Mouse (Mus musculus) right cerebral cortex, postnatal 25 days (tissue): ENCODE measurements around the gene Tpra1.

Experiments
- DNase-seq: peaks from one replicate; pipeline ENCODE4 v3.0.0; 2022

Tpra1 gene

GRCm38 (mm10) chr6:88929451-88929850 lies 27.4 kb downstream of the Tpra1 start:
- DNase-seq, result no peak

- no peak for DNase-seq
Observed at GRCm38 (mm10) chr6:88930049-88930448, 28.0 kb downstream of the Tpra1 start.

- DNase-seq, result no peak
Observed at GRCm38 (mm10) chr6:88931449-88931848, 29.4 kb downstream of the Tpra1 start.

- DNase-seq, result no peak
Observed at GRCm38 (mm10) chr6:88934132-88934531, 32.1 kb downstream of the Tpra1 start.

- DNase-seq, result peak; percentile 60
Observed at GRCm38 (mm10) chr6:88934816-88935215, 32.8 kb downstream of the Tpra1 start.

- DNase-seq, result no peak
Observed at GRCm38 (mm10) chr6:88935735-88936276, 33.8 kb downstream of the Tpra1 start.

GRCm38 (mm10) chr6:88936342-88937213 lies 34.5 kb downstream of the Tpra1 start:
- DNase-seq, result no peak

GRCm38 (mm10) chr6:88937214-88937549 lies 35.1 kb downstream of the Tpra1 start:
- DNase-seq, result no peak

GRCm38 (mm10) chr6:88937971-88938663 lies 36.1 kb downstream of the Tpra1 start:
- DNase-seq, result no peak

- no peak for DNase-seq
Observed at GRCm38 (mm10) chr6:88938664-88939055, 36.6 kb downstream of the Tpra1 start.

- peak; percentile 61 for DNase-seq
Observed at GRCm38 (mm10) chr6:88939281-88940089, 37.4 kb downstream of the Tpra1 start.

- DNase-seq, result no peak
Observed at GRCm38 (mm10) chr6:88940090-88940916, 38.3 kb downstream of the Tpra1 start.

- no peak for DNase-seq
Observed at GRCm38 (mm10) chr6:88941628-88942027, 39.6 kb downstream of the Tpra1 start.

- peak; percentile 28 for DNase-seq
Observed at GRCm38 (mm10) chr6:88942595-88942994, 40.5 kb downstream of the Tpra1 start.

GRCm38 (mm10) chr6:88943666-88944065 lies 41.6 kb downstream of the Tpra1 start:
- no peak for DNase-seq

GRCm38 (mm10) chr6:88946442-88946841 lies 44.4 kb downstream of the Tpra1 start:
- DNase-seq, result no peak

- no peak for DNase-seq
Observed at GRCm38 (mm10) chr6:88947771-88948170, 45.7 kb downstream of the Tpra1 start.

- DNase-seq, result no peak
Observed at GRCm38 (mm10) chr6:88956725-88957124, 54.7 kb downstream of the Tpra1 start.

- DNase-seq, result no peak
Observed at GRCm38 (mm10) chr6:88957313-88957712, 55.3 kb downstream of the Tpra1 start.

- DNase-seq, result no peak
Observed at GRCm38 (mm10) chr6:88957801-88958211, 55.8 kb downstream of the Tpra1 start.

GRCm38 (mm10) chr6:88958305-88958704 lies 56.3 kb downstream of the Tpra1 start:
- no peak for DNase-seq

- peak; percentile 60 for DNase-seq
Observed at GRCm38 (mm10) chr6:88959834-88960233, 57.8 kb downstream of the Tpra1 start.
